Mouse (Mus musculus): ENCODE results near the gene Vps9d1.

DNA sequence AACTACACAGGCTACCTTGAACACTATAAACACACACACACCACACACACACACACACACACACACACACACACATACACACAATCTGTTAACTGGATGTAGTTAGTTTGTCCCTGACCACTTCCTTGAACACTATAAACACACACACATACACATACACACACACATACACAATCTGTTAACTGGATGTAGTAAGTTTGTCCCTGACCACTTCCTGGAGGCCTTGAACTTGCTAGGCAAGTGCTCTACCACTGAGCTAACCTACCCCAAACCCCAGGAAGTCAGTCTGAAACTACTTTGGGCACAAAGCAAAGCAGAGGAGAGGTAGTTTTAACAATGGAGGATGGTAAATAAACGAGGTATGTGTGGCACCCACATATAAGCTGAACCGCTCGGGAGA is 50.6 kb downstream of the Vps9d1 start:
- TF ChIP-seq CTCF (conservative IDR thresholded peaks at IDR 0.05; ENCODE audit: low read length) (no peak), POU5F1 (IDR thresholded peaks at IDR 0.05; ENCODE audit: borderline replicate concordance, low read length) (no peak)
